Mouse (Mus musculus) lung, postnatal 0 days (tissue): ENCODE data around the gene Map3k1. TPM values are rescaled to one million over a fixed set of nuclear protein-coding genes. Genes with fewer than 3 reads are reported as not detected.

Experiments used
- ATAC-seq: fragments of 200-750 bp; cut with Nextera tagmentation; 2 replicates; pipeline ENCODE4 v1.8.0; 2017; ENCODE audit warnings: moderate library complexity
- DNase-seq: peaks from one replicate; pipeline ENCODE4 v3.0.0-alpha.2; 2016; ENCODE audit warnings: low spot score
- H3K27ac ChIP-seq: fragments of 300-500 bp; sonication (generic); 2 replicates; pipeline ENCODE4 v1.5.1; 2014; ENCODE audit warnings: antibody characterized with exemption, mild to moderate bottlenecking, low read length, mixed read lengths
- H3K27me3 ChIP-seq: fragments of 300-500 bp; sonication (generic); replicated peaks from 2 replicates; pipeline ENCODE4 v1.6.1; 2014; ENCODE audit warnings: low read length, mixed read lengths; ENCODE audit not compliant: insufficient read depth
- H3K36me3 ChIP-seq: fragments of 300-500 bp; sonication (generic); 2 replicates; pipeline ENCODE4 v1.6.1; 2014; ENCODE audit warnings: low read length, mixed read lengths; ENCODE audit not compliant: insufficient read depth
- H3K4me1 ChIP-seq: fragments of 300-500 bp; sonication (generic); 2 replicates; pipeline ENCODE4 v1.6.1; 2014; ENCODE audit warnings: antibody characterized with exemption, low read depth, low read length, mixed read lengths; ENCODE audit not compliant: insufficient read depth
- H3K4me2 ChIP-seq: fragments of 300-500 bp; sonication (generic); replicated peaks from 2 replicates; pipeline ENCODE4 v1.6.1; 2014; ENCODE audit warnings: low read depth, mild to moderate bottlenecking, low read length, moderate library complexity, mixed read lengths
- H3K4me3 ChIP-seq: fragments of 300-500 bp; sonication (generic); 2 replicates; pipeline ENCODE4 v1.5.1; 2014; ENCODE audit warnings: low read depth, low read length
- H3K9ac ChIP-seq: fragments of 300-500 bp; sonication (generic); replicated peaks from 2 replicates; pipeline ENCODE4 v1.6.1; 2014; ENCODE audit warnings: low read depth, mild to moderate bottlenecking
- H3K9me3 ChIP-seq: fragments of 300-500 bp; sonication (generic); 2 replicates; pipeline ENCODE4 v1.6.1; 2016; ENCODE audit warnings: low read length, mixed read lengths
- CTCF ChIP-seq: IDR thresholded peaks from 2 replicates; pipeline ENCODE4 v1.5.1; 2016; ENCODE audit warnings: antibody characterized with exemption, mild to moderate bottlenecking
- EP300 ChIP-seq: IDR thresholded peaks from 2 replicates; pipeline ENCODE4 v1.6.1; 2016; ENCODE audit warnings: antibody characterized with exemption, mild to moderate bottlenecking, control low read depth
- WGBS: fragments of 180-500 bp; shearing (Covaris S2); extraction: QIAGEN DNeasy Blood & Tissue Kit; methylation state at CpG from one replicate; pipeline ENCODE4 v1.1.7; 2014; 5-methylcytosine and 5-hydroxymethylcytosine counted together
- polyA plus RNA-seq: library from polyadenylated mRNA; unstranded; fragments of >200 nt; fragmentation: Nextera tagmentation; extraction: Ambion mirVana; gene quantifications from 2 replicates; pipeline ENCODE4 v1.2.1, GENCODE M21; 2015

Gene Map3k1
- polyA plus RNA-seq, 1 experiment from 2014 or later = 16.6 TPM

DNA sequence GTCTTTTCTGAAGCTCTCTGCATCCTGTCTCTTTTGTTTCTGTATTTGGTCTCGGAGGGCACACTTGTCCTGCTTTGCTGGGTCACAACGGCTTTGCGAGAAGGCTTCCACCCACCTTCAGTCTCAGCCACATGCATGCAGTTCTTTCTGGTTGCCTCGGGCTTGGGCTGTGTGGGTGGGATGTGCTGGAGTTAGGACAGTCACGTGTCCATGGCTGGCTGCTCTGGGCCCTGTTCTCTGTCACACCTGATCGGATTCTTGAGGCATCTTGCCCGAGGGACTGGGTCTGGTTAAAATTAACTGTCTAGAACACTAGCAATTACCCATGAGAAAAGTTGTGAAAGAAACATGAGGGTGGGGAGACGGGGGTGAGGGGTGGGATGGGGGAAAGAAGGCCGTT, 36.7 kb upstream of the Map3k1 start:
- H3K9ac ChIP-seq = no peak overlapping the region

DNA sequence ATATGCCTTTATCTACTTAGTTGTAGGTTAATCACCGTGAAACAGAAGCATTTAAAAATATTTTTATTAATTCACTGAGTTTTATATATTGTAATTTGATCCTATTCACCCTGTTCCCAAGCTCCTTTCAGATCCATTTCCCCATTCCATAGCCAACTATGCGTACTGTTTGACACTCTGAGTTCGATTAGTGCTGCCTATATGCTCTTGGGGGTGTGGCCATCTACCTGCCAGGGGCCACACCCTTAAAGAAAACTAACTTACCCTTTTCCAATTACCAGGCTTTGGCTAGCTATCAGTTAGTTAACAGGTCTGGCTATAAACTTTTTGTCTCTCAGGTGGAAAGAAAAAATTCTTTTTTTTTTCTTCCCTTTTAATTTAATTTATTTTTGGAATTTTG, 35.5 kb upstream of the Map3k1 start:
- Histone ChIP-seq H3K9me3 (no peaks in the 10 kb centered on the region), H3K9ac (no peak overlapping the region), H3K4me1 (no peaks in the 10 kb centered on the region), H3K4me3 (no peak overlapping the region), H3K4me2 (no peak overlapping the region), H3K27ac (no peak overlapping the region), H3K36me3 (no peaks in the 10 kb centered on the region), H3K27me3 (no peaks in the 10 kb centered on the region)
- ATAC-seq (no peak), DNase-seq (no peak)
- 88% methylated on average over 3 of the region's 3 CpGs for WGBS
- no peak for TF ChIP-seq CTCF
- no peak for TF ChIP-seq EP300

More for the DNA sequence above, 36.7 kb upstream of the Map3k1 start:
- TF ChIP-seq CTCF = no peak
- TF ChIP-seq EP300 = no peak
- no peak overlapping the region for H3K4me3 ChIP-seq
- no peak overlapping the region for H3K27ac ChIP-seq
- no peaks in the 10 kb centered on the region for H3K27me3 ChIP-seq
- ATAC-seq (no peak), DNase-seq (no peak)
- no peaks in the 10 kb centered on the region for H3K36me3 ChIP-seq
- no peaks in the 10 kb centered on the region for H3K4me1 ChIP-seq
- 55% methylated on average over 9 of the region's 9 CpGs for WGBS
- no peaks in the 10 kb centered on the region for H3K9me3 ChIP-seq
- no peak overlapping the region for H3K4me2 ChIP-seq

DNA sequence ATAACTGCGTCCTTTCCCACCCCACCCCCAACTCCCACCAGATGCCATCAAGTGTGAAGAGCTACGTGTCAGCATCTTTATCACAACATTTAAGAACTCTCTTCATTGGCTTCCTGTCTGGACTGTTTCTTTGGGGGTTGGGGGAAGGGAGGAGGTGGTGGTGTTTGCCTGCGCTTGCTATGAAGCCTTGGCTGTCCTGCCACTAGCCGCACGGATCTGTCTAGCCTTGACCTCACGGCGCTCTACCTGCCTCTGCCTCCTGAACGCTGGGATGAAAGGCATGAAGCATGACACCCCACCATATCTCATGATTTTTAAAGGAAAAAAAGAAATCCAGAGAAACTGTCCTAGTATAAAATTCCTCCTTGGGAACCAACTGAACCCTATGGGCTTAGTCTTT, 27.0 kb upstream of the Map3k1 start:
- H3K4me2 ChIP-seq = no peak overlapping the region
- H3K4me3 ChIP-seq = no peak overlapping the region
- TF ChIP-seq CTCF (no peak), EP300 (no peak)
- no peak overlapping the region for H3K27ac ChIP-seq
- DNase-seq (no peak), ATAC-seq (no peak)
- H3K9ac ChIP-seq = no peak overlapping the region
- H3K27me3 ChIP-seq = no peaks in the 10 kb centered on the region
- H3K9me3 ChIP-seq = no peaks in the 10 kb centered on the region
- no peaks in the 10 kb centered on the region for H3K36me3 ChIP-seq
- 50% methylated on average over 8 of the region's 8 CpGs for WGBS
- H3K4me1 ChIP-seq = no peaks in the 10 kb centered on the region

DNA sequence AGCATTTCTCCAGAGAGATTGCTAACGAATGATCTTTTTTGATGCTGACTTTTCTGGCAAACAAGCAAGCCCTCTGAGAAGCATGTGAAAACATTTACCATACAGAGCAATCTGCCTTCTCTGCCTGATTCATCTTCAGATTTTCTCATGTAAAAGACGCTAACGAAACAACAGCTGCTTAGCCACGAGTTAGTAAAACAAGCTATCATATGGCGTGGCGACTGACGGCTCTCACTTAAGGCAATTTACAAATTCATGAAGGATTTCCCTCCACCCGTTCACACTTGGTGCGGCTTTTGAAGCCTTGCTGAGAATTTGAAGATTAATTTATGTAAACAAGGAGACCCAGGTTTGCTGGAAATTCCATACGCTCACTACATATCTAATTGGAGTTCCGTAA, 25.8 kb upstream of the Map3k1 start:
- no peaks in the 10 kb centered on the region for H3K4me1 ChIP-seq
- ATAC-seq (no peak), DNase-seq (no peak)
- no peak overlapping the region for H3K27ac ChIP-seq
- no peaks in the 10 kb centered on the region for H3K9me3 ChIP-seq
- no peak overlapping the region for H3K4me2 ChIP-seq
- H3K9ac ChIP-seq = no peak overlapping the region
- TF ChIP-seq EP300 (no peak), CTCF (no peak)
- H3K36me3 ChIP-seq = no peaks in the 10 kb centered on the region
- H3K27me3 ChIP-seq = no peaks in the 10 kb centered on the region
- H3K4me3 ChIP-seq = no peak overlapping the region
- WGBS = 50% methylated on average over 11 of the region's 11 CpGs

DNA sequence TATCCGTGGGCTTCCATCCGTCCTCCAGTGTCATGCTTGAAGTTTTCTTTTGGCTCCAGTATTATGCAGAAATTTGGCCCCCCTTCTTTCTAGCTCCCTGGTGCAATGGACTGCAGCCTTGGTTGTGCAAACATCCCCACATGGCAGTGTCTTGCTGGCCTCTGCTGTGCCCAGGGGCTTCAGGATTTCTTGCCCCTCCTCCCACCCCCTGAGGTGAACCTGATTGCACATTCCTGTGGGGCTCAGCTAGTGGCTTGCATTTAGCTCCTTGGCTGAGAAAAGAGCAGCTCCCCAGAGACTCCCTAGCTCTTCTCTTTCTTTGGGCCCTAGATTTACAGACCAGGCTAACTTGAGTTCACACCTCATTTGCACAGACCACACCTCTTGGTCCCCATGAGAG, 20.7 kb upstream of the Map3k1 start:
- no peak overlapping the region for H3K4me2 ChIP-seq
- TF ChIP-seq CTCF (no peak), EP300 (no peak)
- H3K36me3 ChIP-seq = no peaks in the 10 kb centered on the region
- ATAC-seq (no peak), DNase-seq (no peak)
- no peaks in the 10 kb centered on the region for H3K9me3 ChIP-seq
- WGBS = 31% methylated on average over 2 of the region's 2 CpGs
- H3K4me1 ChIP-seq = no peaks in the 10 kb centered on the region
- H3K27me3 ChIP-seq = no peaks in the 10 kb centered on the region
- H3K27ac ChIP-seq = no peak overlapping the region
- no peak overlapping the region for H3K9ac ChIP-seq
- H3K4me3 ChIP-seq = no peak overlapping the region

DNA sequence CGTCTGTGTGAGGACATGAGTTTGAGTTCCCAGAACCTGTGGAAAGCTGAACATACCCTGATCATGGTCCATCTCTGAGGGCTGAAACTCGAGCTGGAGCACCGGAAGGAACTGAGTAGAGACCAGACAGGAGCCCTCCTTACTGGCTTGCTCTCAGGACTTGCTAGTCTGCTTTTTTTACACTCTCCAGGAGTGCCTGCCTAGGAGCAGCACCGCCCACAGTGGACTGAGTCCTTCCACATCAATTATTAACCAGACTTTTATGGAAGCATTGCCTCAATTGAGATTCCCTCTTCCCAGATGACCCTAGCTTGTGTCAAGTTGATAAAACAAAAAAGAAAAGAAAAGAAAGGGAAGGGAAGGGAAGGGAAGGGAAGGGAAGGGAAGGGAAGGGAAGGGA, 18.7 kb upstream of the Map3k1 start:
- no peaks in the 10 kb centered on the region for H3K36me3 ChIP-seq
- no peak for TF ChIP-seq EP300
- TF ChIP-seq CTCF = no peak
- no peaks in the 10 kb centered on the region for H3K4me1 ChIP-seq
- no peak for ATAC-seq
- no peaks in the 10 kb centered on the region for H3K9me3 ChIP-seq
- H3K27me3 ChIP-seq = no peaks in the 10 kb centered on the region
- no peak overlapping the region for H3K4me3 ChIP-seq
- no peak for DNase-seq
- H3K9ac ChIP-seq = no peak overlapping the region
- 65% methylated on average over 4 of the region's 4 CpGs for WGBS
- no peak overlapping the region for H3K4me2 ChIP-seq
- no peak overlapping the region for H3K27ac ChIP-seq

DNA sequence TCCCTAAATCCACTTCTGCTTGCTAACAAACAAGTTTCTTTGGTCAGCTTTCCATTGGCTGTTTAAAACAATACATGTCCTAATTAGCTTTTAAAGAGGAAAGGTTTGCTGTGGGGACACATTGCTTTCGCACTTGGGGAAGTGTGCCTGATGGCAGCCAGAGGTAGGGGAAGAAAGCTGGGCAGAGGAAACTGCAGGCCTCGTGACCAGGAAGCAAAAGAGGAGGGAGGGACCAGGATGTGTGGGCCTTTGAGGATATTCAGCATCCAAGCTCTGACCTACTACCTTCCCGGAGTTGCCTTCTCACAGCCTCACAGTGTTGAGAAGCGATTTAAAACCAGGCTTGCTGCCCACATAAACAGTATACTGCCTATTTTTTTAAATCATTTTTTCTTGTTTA, 15.4 kb upstream of the Map3k1 start:
- Histone ChIP-seq H3K36me3 (no peaks in the 10 kb centered on the region), H3K9me3 (no peaks in the 10 kb centered on the region), H3K9ac (no peak overlapping the region), H3K4me3 (no peak overlapping the region), H3K27ac (no peak overlapping the region), H3K4me2 (no peak overlapping the region), H3K27me3 (no peaks in the 10 kb centered on the region), H3K4me1 (no peaks in the 10 kb centered on the region)
- ATAC-seq (no peak), DNase-seq (no peak)
- TF ChIP-seq CTCF = no peak
- TF ChIP-seq EP300 = no peak
- 41% methylated on average over 4 of the region's 4 CpGs for WGBS
